Mouse (Mus musculus): ENCODE measurements around the gene Kazn. TPM values are rescaled to one million over a fixed set of nuclear protein-coding genes. Genes with fewer than 3 reads are reported as not detected.
A peak's percentile ranks its signal among the peaks of the same experiment; 100 is the strongest.

Gene Kazn
- polyA plus RNA-seq, 1 experiment from 2014 or later = 18.3 TPM

DNA sequence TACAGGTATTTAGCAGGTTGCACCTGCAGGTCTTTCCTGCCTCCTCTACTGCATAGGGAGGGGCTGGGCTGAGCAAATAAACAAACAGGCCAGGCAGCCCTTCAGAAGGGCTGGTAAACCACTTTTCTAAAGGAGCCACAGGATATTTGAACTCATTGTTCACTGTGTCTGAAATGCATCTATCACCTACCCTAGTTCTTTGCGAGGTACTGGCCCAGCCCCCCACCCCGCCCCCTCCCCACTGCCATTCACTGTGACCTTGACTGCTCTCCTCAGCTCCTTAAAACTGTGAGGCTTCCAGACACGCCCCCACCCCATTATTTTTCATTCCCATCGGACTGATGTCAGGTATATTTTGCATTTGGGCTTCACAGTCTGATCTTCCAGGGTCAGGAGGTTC, 69.6 kb downstream of the Kazn start:
- Histone ChIP-seq H3K4me3 (no peak overlapping the region), H3K27ac (no peak overlapping the region), H3K27me3 (no peaks in the 10 kb centered on the region), H3K36me3 (ENCODE audit: poor library complexity, severe bottlenecking) (no peaks in the 10 kb centered on the region), H3K9me3 (replicated peaks) (no peaks in the 10 kb centered on the region), H3K4me2 (no peak overlapping the region), H3K4me1 (peaks cover 34% of the 10 kb centered on the region), H3K9ac (no peak overlapping the region)
- ATAC-seq = no peak
- 66% methylated on average over 4 of the region's 4 CpGs for WGBS

- Histone ChIP-seq H3K9ac (no peak overlapping the region), H3K27ac (no peak overlapping the region), H3K36me3 (ENCODE audit: poor library complexity, severe bottlenecking) (no peaks in the 10 kb centered on the region), H3K27me3 (no peaks in the 10 kb centered on the region), H3K9me3 (replicated peaks) (no peaks in the 10 kb centered on the region), H3K4me3 (no peak overlapping the region), H3K4me1 (peaks cover 24% of the 10 kb centered on the region), H3K4me2 (no peak overlapping the region)
- WGBS = 86% methylated on average over 7 of the region's 7 CpGs
- ATAC-seq = no peak
Measured at GRCm38 (mm10) chr4:142168352-142168751, 70.8 kb downstream of the Kazn start.

DNA sequence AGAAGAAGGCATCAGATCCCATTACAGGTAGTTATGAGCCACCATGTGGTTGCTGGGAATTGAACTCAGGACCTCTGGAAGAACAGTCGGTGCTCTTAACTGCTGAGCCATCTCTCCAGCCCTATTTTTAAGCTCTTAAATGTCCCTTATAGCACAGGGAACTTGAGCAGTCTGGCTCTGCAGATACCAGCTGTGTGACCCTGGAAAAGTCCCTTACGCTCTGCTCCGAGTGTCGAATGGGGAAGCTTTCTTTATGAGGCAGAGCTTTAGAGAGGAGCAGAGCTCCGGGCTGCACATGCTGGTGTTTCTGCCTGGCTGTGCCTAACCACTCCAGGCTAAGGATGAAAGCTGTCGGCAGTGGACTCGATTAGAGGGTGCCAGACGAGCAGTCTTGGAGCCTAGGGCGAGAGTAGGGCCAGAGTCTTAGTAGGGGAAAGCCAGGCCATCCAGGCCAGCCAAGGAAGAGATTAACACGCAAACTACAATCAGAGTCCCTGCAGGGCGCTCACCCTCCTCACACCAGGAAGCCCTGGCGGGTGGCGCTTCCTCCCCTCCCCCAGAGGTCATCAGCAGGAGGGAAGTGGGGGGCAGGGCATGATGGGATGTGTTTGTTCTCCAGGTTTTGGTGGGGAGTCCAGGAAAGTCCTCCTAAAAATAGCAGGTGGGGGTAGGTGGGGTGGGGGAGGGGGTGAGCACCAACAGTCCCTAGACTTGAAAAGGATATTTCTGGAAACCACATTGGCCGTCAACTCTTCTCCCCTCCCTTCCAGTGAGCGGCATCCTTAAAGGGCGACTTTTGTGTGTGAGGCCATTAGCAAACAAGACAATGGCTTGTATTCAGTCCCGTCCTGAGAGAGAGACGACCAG, 73.1 kb downstream of the Kazn start:
- 16% methylated on average over 18 of the region's 18 CpGs for WGBS
- H3K36me3 ChIP-seq (ENCODE audit: poor library complexity, severe bottlenecking) = peaks cover 7% of the 10 kb centered on the region; the same call in 1 of the 2 replicates
- H3K4me1 ChIP-seq = peaks cover 11% of the 10 kb centered on the region
- no peak overlapping the region for H3K4me3 ChIP-seq
- H3K27me3 ChIP-seq = no peaks in the 10 kb centered on the region
- H3K9me3 ChIP-seq (replicated peaks) = peaks cover 6% of the 10 kb centered on the region; the same call in 1 of the 2 replicates
- peak overlapping the region; percentile 4; the same call in 1 of the 2 replicates for H3K4me2 ChIP-seq
- ATAC-seq = no peak
- H3K9ac ChIP-seq = peak overlapping the region; percentile 40; the same call in 1 of the 2 replicates
- no peak overlapping the region; the same call in 1 of the 2 replicates for H3K27ac ChIP-seq

DNA sequence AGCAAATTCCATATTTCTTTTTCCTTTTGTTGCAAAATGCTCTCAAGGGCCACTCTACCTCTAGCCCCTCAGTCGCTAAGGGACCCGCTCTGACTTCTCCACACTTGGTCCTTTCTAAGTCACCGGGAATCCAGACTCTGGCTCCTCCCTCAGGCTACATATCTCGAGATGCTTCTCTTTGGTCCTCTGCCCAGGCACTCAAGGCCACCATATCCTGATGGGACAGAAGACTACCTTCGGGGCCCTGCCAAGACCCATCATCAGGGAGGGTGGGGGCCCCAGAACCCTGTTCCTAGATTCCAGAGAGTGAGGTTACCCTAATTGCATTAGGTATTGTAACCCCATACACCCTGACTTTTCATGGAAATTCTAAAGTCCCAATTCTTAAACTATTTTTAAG, 73.8 kb downstream of the Kazn start:
- WGBS = 50% methylated on average over 5 of the region's 5 CpGs

GRCm38 (mm10) chr4:142164386-142164785, 74.8 kb downstream of the Kazn start:
- 57% methylated on average over 4 of the region's 4 CpGs for WGBS
- ATAC-seq = no peak

More for the DNA sequence above, 73.8 kb downstream of the Kazn start:
- Histone ChIP-seq H3K4me3 (no peak overlapping the region), H3K9me3 (replicated peaks) (peaks cover 6% of the 10 kb centered on the region; the same call in 1 of the 2 replicates), H3K27me3 (no peaks in the 10 kb centered on the region), H3K9ac (no peak overlapping the region), H3K4me1 (peaks cover 11% of the 10 kb centered on the region), H3K27ac (no peak overlapping the region), H3K4me2 (no peak overlapping the region), H3K36me3 (ENCODE audit: poor library complexity, severe bottlenecking) (peaks cover 7% of the 10 kb centered on the region; the same call in 1 of the 2 replicates)
- ATAC-seq = no peak

DNA sequence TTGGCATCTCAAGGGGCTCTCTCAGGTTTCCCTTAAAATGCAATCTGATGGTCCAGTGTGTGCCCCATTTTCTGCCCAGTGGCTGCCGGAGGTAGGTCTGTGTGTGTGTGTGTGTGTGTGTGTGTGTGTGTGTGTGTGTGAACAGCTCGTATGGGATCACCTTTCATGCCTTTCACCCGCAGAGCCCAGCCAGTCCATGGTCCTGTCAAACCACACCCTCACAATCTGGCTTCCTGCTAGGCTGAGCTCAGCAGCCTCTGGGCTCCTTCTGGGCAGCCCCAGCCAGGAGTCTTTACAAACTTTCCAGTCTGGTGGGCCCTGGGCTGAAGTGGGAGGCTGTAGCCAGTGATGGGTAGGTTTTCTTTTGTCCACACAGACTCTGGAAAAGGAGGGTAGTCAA, 75.3 kb downstream of the Kazn start:
- ATAC-seq = no peak
- 58% methylated on average over 3 of the region's 3 CpGs for WGBS
- H3K4me1 ChIP-seq = peaks cover 11% of the 10 kb centered on the region
- no peak overlapping the region for H3K4me2 ChIP-seq
- no peaks in the 10 kb centered on the region for H3K27me3 ChIP-seq
- H3K9ac ChIP-seq = no peak overlapping the region
- no peak overlapping the region for H3K4me3 ChIP-seq
- peaks cover 6% of the 10 kb centered on the region; the same call in 1 of the 2 replicates for H3K9me3 ChIP-seq (replicated peaks)
- no peak overlapping the region for H3K27ac ChIP-seq
- H3K36me3 ChIP-seq (ENCODE audit: poor library complexity, severe bottlenecking) = peaks cover 8% of the 10 kb centered on the region

More at GRCm38 (mm10) chr4:142164386-142164785, 74.8 kb downstream of the Kazn start:
- no peak overlapping the region for H3K27ac ChIP-seq
- H3K9ac ChIP-seq = no peak overlapping the region
- peaks cover 6% of the 10 kb centered on the region; the same call in 1 of the 2 replicates for H3K9me3 ChIP-seq (replicated peaks)
- H3K4me1 ChIP-seq = peaks cover 11% of the 10 kb centered on the region
- no peak overlapping the region for H3K4me3 ChIP-seq
- no peak overlapping the region for H3K4me2 ChIP-seq
- peaks cover 7% of the 10 kb centered on the region; the same call in 1 of the 2 replicates for H3K36me3 ChIP-seq (ENCODE audit: poor library complexity, severe bottlenecking)
- H3K27me3 ChIP-seq = no peaks in the 10 kb centered on the region

GRCm38 (mm10) chr4:142162729-142163128, 76.5 kb downstream of the Kazn start:
- H3K9me3 ChIP-seq (replicated peaks) = peaks cover 6% of the 10 kb centered on the region; the same call in 1 of the 2 replicates
- H3K27ac ChIP-seq = no peak overlapping the region
- no peak overlapping the region for H3K4me3 ChIP-seq
- H3K36me3 ChIP-seq (ENCODE audit: poor library complexity, severe bottlenecking) = peaks cover 20% of the 10 kb centered on the region
- peaks cover 11% of the 10 kb centered on the region for H3K4me1 ChIP-seq
- no peaks in the 10 kb centered on the region for H3K27me3 ChIP-seq
- no peak for ATAC-seq
- no peak overlapping the region for H3K4me2 ChIP-seq
- 92% methylated on average over 9 of the region's 9 CpGs for WGBS
- no peak overlapping the region for H3K9ac ChIP-seq

GRCm38 (mm10) chr4:142162102-142162501, 77.1 kb downstream of the Kazn start:
- Histone ChIP-seq H3K36me3 (ENCODE audit: poor library complexity, severe bottlenecking) (peaks cover 26% of the 10 kb centered on the region), H3K4me1 (peaks cover 11% of the 10 kb centered on the region), H3K27me3 (no peaks in the 10 kb centered on the region), H3K9ac (no peak overlapping the region), H3K4me3 (no peak overlapping the region), H3K27ac (no peak overlapping the region), H3K4me2 (no peak overlapping the region), H3K9me3 (replicated peaks) (peaks cover 6% of the 10 kb centered on the region; the same call in 1 of the 2 replicates)
- WGBS = 100% methylated on average over 2 of the region's 2 CpGs
- ATAC-seq = no peak

DNA sequence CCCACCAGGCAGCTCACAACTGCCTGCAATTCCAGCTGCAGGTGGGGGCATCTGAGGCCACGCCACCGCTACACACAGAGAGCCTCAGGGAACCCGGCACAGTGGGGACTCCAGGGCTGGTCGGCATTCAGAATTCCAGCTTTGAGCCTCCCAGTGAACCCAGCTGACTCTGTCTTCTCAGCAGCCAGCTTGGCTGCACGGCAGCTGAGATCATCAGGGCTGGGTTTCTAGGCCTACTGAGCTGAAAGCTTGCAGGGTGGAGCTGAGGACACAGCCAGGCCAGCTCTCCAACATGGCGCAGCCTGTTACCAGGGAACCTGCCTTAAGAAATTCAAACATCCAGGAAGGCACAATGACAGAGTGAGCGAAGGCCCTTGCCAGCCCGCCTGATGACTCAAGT, 79.2 kb downstream of the Kazn start:
- Histone ChIP-seq H3K27me3 (no peaks in the 10 kb centered on the region), H3K4me1 (no peaks in the 10 kb centered on the region), H3K9me3 (replicated peaks) (peaks cover 6% of the 10 kb centered on the region; the same call in 1 of the 2 replicates), H3K9ac (no peak overlapping the region), H3K36me3 (ENCODE audit: poor library complexity, severe bottlenecking) (peaks cover 26% of the 10 kb centered on the region), H3K4me3 (no peak overlapping the region), H3K27ac (no peak overlapping the region), H3K4me2 (no peak overlapping the region)
- 53% methylated on average over 8 of the region's 8 CpGs for WGBS
- ATAC-seq = no peak

- Histone ChIP-seq H3K9ac (no peak overlapping the region), H3K4me3 (no peak overlapping the region), H3K4me2 (no peak overlapping the region), H3K27me3 (no peaks in the 10 kb centered on the region), H3K36me3 (ENCODE audit: poor library complexity, severe bottlenecking) (peaks cover 25% of the 10 kb centered on the region), H3K4me1 (no peaks in the 10 kb centered on the region), H3K27ac (no peak overlapping the region), H3K9me3 (replicated peaks) (no peaks in the 10 kb centered on the region)
- WGBS = 85% methylated on average over 5 of the region's 5 CpGs
- ATAC-seq = no peak
Measured at GRCm38 (mm10) chr4:142156506-142156905, 82.7 kb downstream of the Kazn start.

DNA sequence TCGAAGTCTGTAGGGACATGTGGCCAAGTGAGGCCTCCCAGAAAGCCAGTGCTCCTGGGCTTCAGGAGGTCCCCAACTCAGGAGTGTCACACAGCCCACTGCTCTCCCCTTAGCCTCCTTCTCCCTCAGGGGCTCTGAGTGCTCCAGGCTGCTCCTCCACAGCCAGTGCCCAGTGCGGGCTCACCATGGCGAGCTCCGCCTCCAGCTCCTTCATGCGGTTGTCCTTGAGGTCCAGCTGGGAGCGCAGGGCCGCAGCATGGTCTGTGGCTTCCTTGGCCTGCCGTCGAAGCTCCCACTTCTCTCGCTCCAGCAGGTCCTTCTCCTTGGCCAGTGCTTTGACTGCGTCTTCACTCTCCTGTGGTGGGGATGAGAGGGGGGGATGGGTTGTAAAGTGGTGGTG, 85.0 kb downstream of the Kazn start:
- no peaks in the 10 kb centered on the region for H3K4me1 ChIP-seq
- WGBS = 71% methylated on average over 11 of the region's 11 CpGs
- H3K9me3 ChIP-seq (replicated peaks) = no peaks in the 10 kb centered on the region
- H3K36me3 ChIP-seq (ENCODE audit: poor library complexity, severe bottlenecking) = peaks cover 41% of the 10 kb centered on the region
- peak overlapping the region; percentile 31; the same call in 1 of the 2 replicates for H3K27ac ChIP-seq
- no peak overlapping the region for H3K4me2 ChIP-seq
- ATAC-seq = 0 out of 2 replicates have a peak, but pooled peaks have one; percentile 9
- no peak overlapping the region for H3K4me3 ChIP-seq
- no peak overlapping the region for H3K9ac ChIP-seq
- no peaks in the 10 kb centered on the region for H3K27me3 ChIP-seq

GRCm38 (mm10) chr4:142153526-142153925, 85.7 kb downstream of the Kazn start:
- Histone ChIP-seq H3K9ac (no peak overlapping the region), H3K4me2 (no peak overlapping the region), H3K36me3 (ENCODE audit: poor library complexity, severe bottlenecking) (peaks cover 43% of the 10 kb centered on the region), H3K27ac (no peak overlapping the region), H3K4me1 (no peaks in the 10 kb centered on the region), H3K4me3 (no peak overlapping the region), H3K27me3 (no peaks in the 10 kb centered on the region), H3K9me3 (replicated peaks) (no peaks in the 10 kb centered on the region)
- WGBS = 3% methylated on average over 2 of the region's 2 CpGs
- peak; percentile 87 for ATAC-seq

Measured in forebrain, embryonic 13.5 days (tissue).